Comparison of ENCODE assay signal across 28 mouse cellular contexts in genomic region chr2:133791031-133791430, GRCm38 (mm10).
"Had no signal": no experiment of that assay in that cellular context is flagged by ENCODE, and none has a peak within 500 bp of the region (broad histone marks: within the 10 kb centered on the region; RNA-seq: fewer than 3 reads in every experiment).

No protein-coding gene starts in this region.

- H3K27ac ChIP-seq: limb, embryonic 12.5 days; limb, embryonic 13.5 days; limb, embryonic 15.5 days; liver, embryonic 12.5 days; liver, embryonic 13.5 days; liver, embryonic 14.5 days; liver, embryonic 15.5 days; lung, embryonic 15.5 days; macrophage; midbrain, embryonic 10.5 days; midbrain, embryonic 12.5 days; midbrain, embryonic 13.5 days; midbrain, embryonic 15.5 days had no signal

- H3K27me3 ChIP-seq: limb, embryonic 12.5 days; limb, embryonic 15.5 days; liver, embryonic 12.5 days; liver, embryonic 13.5 days; liver, embryonic 15.5 days; lung, embryonic 15.5 days; megakaryocyte, embryonic 14.5 days; midbrain, embryonic 12.5 days; midbrain, embryonic 13.5 days; midbrain, embryonic 15.5 days had no signal

- DNase-seq: left cerebral cortex, postnatal 4 days; liver; liver, embryonic 13.5 days; liver, postnatal 0 days; lung, adult 18-20 months; lung, adult 2 months; lung, embryonic 14.5 days; lung, postnatal 10 days; lung, postnatal 14 days; lung, postnatal 36 days; lung, postnatal 4 days; midbrain, embryonic 14.5 days had no signal

- H3K4me3 ChIP-seq: limb, embryonic 12.5 days; limb, embryonic 13.5 days; limb, embryonic 15.5 days; liver, embryonic 12.5 days; liver, embryonic 13.5 days; liver, embryonic 15.5 days; lung, embryonic 15.5 days; megakaryocyte, embryonic 14.5 days; midbrain, embryonic 10.5 days; midbrain, embryonic 12.5 days; midbrain, embryonic 13.5 days; midbrain, embryonic 15.5 days; myocyte had no signal

- H3K4me1 ChIP-seq: limb, embryonic 12.5 days; limb, embryonic 13.5 days; liver, embryonic 12.5 days; liver, embryonic 13.5 days; liver, embryonic 15.5 days; lung, embryonic 15.5 days; megakaryocyte, embryonic 14.5 days; midbrain, embryonic 10.5 days; midbrain, embryonic 12.5 days; midbrain, embryonic 13.5 days; midbrain, embryonic 15.5 days had no signal

- H3K36me3 ChIP-seq: limb, embryonic 12.5 days; limb, embryonic 13.5 days; limb, embryonic 15.5 days; liver, embryonic 12.5 days; liver, embryonic 13.5 days; liver, embryonic 15.5 days; lung, embryonic 15.5 days; midbrain, embryonic 10.5 days; midbrain, embryonic 12.5 days; midbrain, embryonic 13.5 days; midbrain, embryonic 15.5 days had no signal

- H3K9me3 ChIP-seq: limb, embryonic 12.5 days; limb, embryonic 13.5 days; limb, embryonic 15.5 days; liver, embryonic 12.5 days; liver, embryonic 13.5 days; liver, embryonic 15.5 days; lung, embryonic 15.5 days; megakaryocyte, embryonic 14.5 days; midbrain, embryonic 10.5 days; midbrain, embryonic 12.5 days; midbrain, embryonic 13.5 days; midbrain, embryonic 15.5 days had no signal

- ATAC-seq: liver, embryonic 12.5 days; liver, postnatal 0 days; lung, postnatal 0 days; midbrain, embryonic 13.5 days; midbrain, embryonic 15.5 days; midbrain, embryonic 16.5 days had no signal
